Mouse (Mus musculus) lung, adult 2 months (tissue): ENCODE results near the gene Smim8.
A peak's percentile ranks its signal among the peaks of the same experiment; 100 is the strongest.
"Not testable (repeated sequence)": the region's sequence is repeated elsewhere in the genome, so short reads cannot be mapped to it uniquely, and the experiment has no call there.

Source experiments
- CTCF ChIP-seq: fragments of 200-500 bp; IDR thresholded peaks from 2 replicates; pipeline ENCODE4 v1.5.1; 2011; ENCODE audit warnings: mild to moderate bottlenecking, low read length, control low read depth; ENCODE audit not compliant: insufficient read depth
- POLR2A ChIP-seq: fragments of 200-500 bp; IDR thresholded peaks from 2 replicates; pipeline ENCODE4 v1.6.1; 2011; ENCODE audit warnings: low read depth, mild to moderate bottlenecking, control low read depth, low read length, borderline replicate concordance; ENCODE audit errors: extremely low read depth

- not testable (repeated sequence) for TF ChIP-seq POLR2A
- TF ChIP-seq CTCF, result 0 out of 2 replicates have a peak, but pooled peaks have one; percentile 21
These were observed 44.8 kb downstream of the Smim8 start for GRCm38 (mm10) chr4:34733415-34733814.
